Mouse (Mus musculus) lung, embryonic 16.5 days (tissue): Measurements from ENCODE around the gene Dlg1. TPM values are rescaled to one million over a fixed set of nuclear protein-coding genes. Genes with fewer than 3 reads are reported as not detected.

ENCODE experiments used
- ATAC-seq: fragments of 200-750 bp; cut with Nextera tagmentation; 2 replicates; pipeline ENCODE4 v1.8.0; 2017; ENCODE audit warnings: low read depth, mild to moderate bottlenecking, moderate library complexity
- H3K27ac ChIP-seq: fragments of 300-500 bp; sonication (generic); 2 replicates; pipeline ENCODE4 v1.5.1; 2014; ENCODE audit warnings: mild to moderate bottlenecking, control low read depth, low read length
- H3K27me3 ChIP-seq: fragments of 300-500 bp; sonication (generic); 2 replicates; pipeline ENCODE4 v1.6.1; 2014; ENCODE audit warnings: low read depth, low read length, mixed read lengths; ENCODE audit not compliant: control insufficient read depth, insufficient read depth
- H3K36me3 ChIP-seq: fragments of 300-500 bp; sonication (generic); 2 replicates; pipeline ENCODE4 v1.6.1; 2014; ENCODE audit warnings: low read length; ENCODE audit not compliant: control insufficient read depth, insufficient read depth
- H3K4me1 ChIP-seq: fragments of 300-500 bp; sonication (generic); replicated peaks from 2 replicates; pipeline ENCODE4 v1.6.1; 2014; ENCODE audit warnings: low read length, mixed read lengths; ENCODE audit not compliant: control insufficient read depth, insufficient read depth
- H3K4me2 ChIP-seq: fragments of 300-500 bp; sonication (generic); 2 replicates; pipeline ENCODE4 v1.6.1; 2014; ENCODE audit warnings: low read depth, low read length, control low read depth
- H3K4me3 ChIP-seq: fragments of 300-500 bp; sonication (generic); 2 replicates; pipeline ENCODE4 v1.5.1; 2014; ENCODE audit warnings: mild to moderate bottlenecking, low read length, control low read depth
- H3K9ac ChIP-seq: fragments of 300-500 bp; sonication (generic); 2 replicates; pipeline ENCODE4 v1.6.1; 2014; ENCODE audit warnings: low read length, control low read depth
- H3K9me3 ChIP-seq: fragments of 300-500 bp; sonication (generic); 2 replicates; pipeline ENCODE4 v1.6.1; 2016; ENCODE audit warnings: low read length; ENCODE audit not compliant: control insufficient read depth
- WGBS: fragments of 180-500 bp; shearing (Covaris S2); extraction: QIAGEN DNeasy Blood & Tissue Kit; methylation state at CpG from one replicate; pipeline ENCODE4 v1.1.7; 2014; 5-methylcytosine and 5-hydroxymethylcytosine counted together
- polyA plus RNA-seq: library from polyadenylated mRNA; unstranded; fragments of >200 nt; fragmentation: Nextera tagmentation; extraction: Ambion mirVana; gene quantifications from 2 replicates; pipeline ENCODE4 v1.2.1, GENCODE M21; 2015

Gene Dlg1
- polyA plus RNA-seq, 1 experiment from 2014 or later = 23.9 TPM

DNA sequence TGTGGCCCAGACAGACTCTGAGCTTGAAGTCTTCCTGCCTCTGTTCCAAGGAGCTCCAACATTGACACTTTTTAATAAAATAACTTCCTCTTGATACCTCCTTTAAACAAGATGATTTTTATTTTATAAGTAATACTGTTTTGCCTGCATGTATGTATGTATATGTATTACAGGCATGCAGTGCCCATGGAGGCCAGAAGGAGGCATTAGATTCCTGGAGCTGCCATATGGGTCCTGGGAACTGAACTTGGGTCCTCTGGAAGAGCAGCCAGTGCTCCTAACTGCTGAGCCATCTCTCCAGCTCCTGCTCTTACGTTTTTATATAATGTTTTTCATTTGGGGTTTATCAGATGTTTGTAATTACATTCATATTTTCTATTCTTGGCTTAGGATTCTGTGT lies 9.0 kb downstream of the Dlg1 start:
- Histone ChIP-seq H3K4me1 (no peaks in the 10 kb centered on the region), H3K4me2 (no peak overlapping the region), H3K9ac (no peak overlapping the region), H3K36me3 (peaks cover 2% of the 10 kb centered on the region; the same call in 1 of the 2 replicates), H3K27ac (no peak overlapping the region), H3K9me3 (no peaks in the 10 kb centered on the region), H3K4me3 (no peak overlapping the region), H3K27me3 (no peaks in the 10 kb centered on the region)
- WGBS = 57% methylated on average over 1 of the region's 1 CpGs
- ATAC-seq = no peak

DNA sequence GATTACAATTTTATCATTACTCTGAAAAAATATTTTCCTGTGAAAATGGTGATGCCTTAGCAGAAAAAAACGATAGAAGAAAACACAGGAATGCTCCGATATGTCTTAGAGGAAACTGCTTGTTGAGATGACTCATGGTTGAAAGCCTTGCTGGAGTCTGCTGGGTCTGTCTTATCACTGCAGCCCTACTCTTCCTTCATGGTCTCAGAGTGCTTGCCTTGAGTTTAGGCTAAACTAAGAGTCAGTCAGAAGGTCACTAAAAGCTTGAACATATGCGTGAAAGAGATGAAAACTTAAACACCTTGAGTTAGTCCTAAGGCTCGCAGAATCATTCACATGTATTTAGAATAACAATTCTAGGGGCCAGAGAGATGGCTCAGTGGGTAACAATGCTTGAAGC lies 14.2 kb downstream of the Dlg1 start:
- Histone ChIP-seq H3K4me1 (0 out of 2 replicates have a peak, but pooled peaks cover 4% of the 10 kb centered on the region), H3K27me3 (no peaks in the 10 kb centered on the region), H3K9me3 (no peaks in the 10 kb centered on the region), H3K4me2 (no peak overlapping the region), H3K4me3 (no peak overlapping the region), H3K9ac (no peak overlapping the region), H3K27ac (no peak overlapping the region), H3K36me3 (no peaks in the 10 kb centered on the region)
- ATAC-seq = no peak
- 78% methylated on average over 4 of the region's 4 CpGs for WGBS

DNA sequence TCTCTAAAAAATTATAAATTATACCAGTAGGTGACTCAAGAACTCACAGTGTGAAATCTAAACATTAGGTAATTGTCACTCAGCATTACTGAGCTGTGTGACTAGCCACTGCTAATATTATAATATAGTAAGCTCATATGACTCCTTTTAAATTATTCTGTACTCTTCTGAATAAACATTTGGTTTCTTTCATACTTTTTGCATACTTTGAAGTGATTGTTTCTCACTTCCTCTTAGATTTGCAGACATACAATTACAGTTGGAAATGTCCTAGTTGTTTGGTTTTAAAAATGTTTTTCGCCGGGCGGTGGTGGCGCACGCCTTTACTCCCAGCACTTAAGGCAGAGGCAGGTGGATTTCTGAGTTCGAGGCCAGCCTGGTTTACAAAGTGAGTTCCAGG lies 19.0 kb downstream of the Dlg1 start:
- ATAC-seq = no peak
- Histone ChIP-seq H3K36me3 (no peaks in the 10 kb centered on the region; the same call in 1 of the 2 replicates), H3K27ac (no peak overlapping the region), H3K4me3 (no peak overlapping the region), H3K4me1 (peaks cover 9% of the 10 kb centered on the region; the same call in 1 of the 2 replicates), H3K9me3 (no peaks in the 10 kb centered on the region), H3K27me3 (no peaks in the 10 kb centered on the region), H3K4me2 (no peak overlapping the region), H3K9ac (no peak overlapping the region)
- WGBS = 93% methylated on average over 6 of the region's 6 CpGs

GRCm38 (mm10) chr16:31683670-31684430 lies 20.6 kb downstream of the Dlg1 start:
- no peak overlapping the region for H3K4me2 ChIP-seq
- no peaks in the 10 kb centered on the region for H3K9me3 ChIP-seq
- no peak overlapping the region for H3K27ac ChIP-seq
- ATAC-seq = no peak
- no peak overlapping the region for H3K4me3 ChIP-seq
- no peaks in the 10 kb centered on the region for H3K27me3 ChIP-seq
- H3K36me3 ChIP-seq = no peaks in the 10 kb centered on the region; the same call in 1 of the 2 replicates
- no peak overlapping the region for H3K9ac ChIP-seq
- WGBS = 59% methylated on average over 9 of the region's 9 CpGs
- H3K4me1 ChIP-seq = peaks cover 5% of the 10 kb centered on the region; the same call in 1 of the 2 replicates

DNA sequence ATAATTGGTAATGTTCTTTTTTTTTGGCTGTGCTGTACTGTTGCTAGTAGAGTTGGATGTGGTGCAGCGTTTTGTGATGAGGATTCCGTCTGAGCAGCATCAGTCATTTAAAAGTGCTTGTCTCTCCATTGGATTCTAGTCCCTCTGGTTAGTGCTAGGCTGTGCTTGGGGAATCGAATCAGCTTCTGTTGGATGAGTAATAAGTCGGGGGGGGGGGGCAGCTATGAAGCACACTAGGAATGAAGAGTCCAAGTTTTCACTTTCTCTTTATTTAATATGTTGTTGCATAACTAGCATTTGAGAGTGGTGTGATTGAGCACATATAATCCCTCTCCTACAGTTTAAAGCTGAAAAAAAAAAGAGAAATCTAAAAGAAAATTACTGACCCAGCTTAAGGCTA lies 21.5 kb downstream of the Dlg1 start:
- Histone ChIP-seq H3K36me3 (no peaks in the 10 kb centered on the region; the same call in 1 of the 2 replicates), H3K9me3 (no peaks in the 10 kb centered on the region)
- WGBS = 84% methylated on average over 4 of the region's 4 CpGs

GRCm38 (mm10) chr16:31687766-31688165 lies 24.5 kb downstream of the Dlg1 start:
- no peaks in the 10 kb centered on the region for H3K27me3 ChIP-seq
- H3K4me2 ChIP-seq = no peak overlapping the region

More for the DNA sequence above, 21.5 kb downstream of the Dlg1 start:
- H3K27ac ChIP-seq = no peak overlapping the region
- H3K4me3 ChIP-seq = no peak overlapping the region
- H3K27me3 ChIP-seq = no peaks in the 10 kb centered on the region
- no peak overlapping the region for H3K4me2 ChIP-seq
- no peak overlapping the region for H3K9ac ChIP-seq
- no peak for ATAC-seq
- peaks cover 5% of the 10 kb centered on the region; the same call in 1 of the 2 replicates for H3K4me1 ChIP-seq

GRCm38 (mm10) chr16:31695286-31696020 lies 32.2 kb downstream of the Dlg1 start:
- Histone ChIP-seq H3K4me3 (peak overlapping the region; percentile 15), H3K4me2 (peak overlapping the region; percentile 27), H3K9ac (no peak overlapping the region), H3K27ac (peak overlapping the region; percentile 55; the same call in 1 of the 2 replicates), H3K27me3 (no peaks in the 10 kb centered on the region), H3K36me3 (no peaks in the 10 kb centered on the region), H3K4me1 (peaks cover 9% of the 10 kb centered on the region), H3K9me3 (no peaks in the 10 kb centered on the region)
- WGBS = 30% methylated on average over 11 of the region's 11 CpGs
- ATAC-seq = no peak

More at GRCm38 (mm10) chr16:31687766-31688165, 24.5 kb downstream of the Dlg1 start:
- ATAC-seq = no peak
- Histone ChIP-seq H3K36me3 (no peaks in the 10 kb centered on the region; the same call in 1 of the 2 replicates), H3K4me3 (no peak overlapping the region), H3K27ac (no peak overlapping the region), H3K9me3 (no peaks in the 10 kb centered on the region), H3K9ac (no peak overlapping the region), H3K4me1 (peaks cover 5% of the 10 kb centered on the region; the same call in 1 of the 2 replicates)

DNA sequence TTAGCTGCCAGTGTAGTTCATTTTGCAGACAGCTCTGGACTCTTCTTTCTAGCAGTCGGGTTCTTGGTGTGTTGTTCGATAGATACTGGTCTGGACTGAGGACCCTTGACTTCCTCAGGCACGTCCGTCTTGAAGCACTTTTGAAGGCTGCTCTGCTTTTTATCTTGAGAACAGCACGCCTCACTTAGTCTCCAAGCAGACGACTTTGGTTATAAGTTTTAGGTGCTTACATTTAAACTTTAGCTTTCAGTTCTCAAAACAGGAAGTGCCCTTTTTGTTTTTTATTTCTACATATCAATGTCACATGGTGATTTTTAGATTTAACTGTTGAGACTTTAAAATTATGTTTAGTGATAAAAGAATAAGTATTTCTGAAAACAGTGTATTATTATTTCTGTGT lies 33.1 kb downstream of the Dlg1 start:
- H3K27ac ChIP-seq = 0 out of 2 replicates have a peak overlapping the region, but pooled peaks have one; percentile 3
- H3K9ac ChIP-seq = no peak overlapping the region; the same call in 1 of the 2 replicates
- H3K9me3 ChIP-seq = no peaks in the 10 kb centered on the region
- peak overlapping the region; percentile 2 for H3K4me2 ChIP-seq
- no peak overlapping the region for H3K4me3 ChIP-seq
- 18% methylated on average over 6 of the region's 6 CpGs for WGBS
- peaks cover 9% of the 10 kb centered on the region for H3K4me1 ChIP-seq
- H3K36me3 ChIP-seq = no peaks in the 10 kb centered on the region
- ATAC-seq = no peak
- no peaks in the 10 kb centered on the region for H3K27me3 ChIP-seq

DNA sequence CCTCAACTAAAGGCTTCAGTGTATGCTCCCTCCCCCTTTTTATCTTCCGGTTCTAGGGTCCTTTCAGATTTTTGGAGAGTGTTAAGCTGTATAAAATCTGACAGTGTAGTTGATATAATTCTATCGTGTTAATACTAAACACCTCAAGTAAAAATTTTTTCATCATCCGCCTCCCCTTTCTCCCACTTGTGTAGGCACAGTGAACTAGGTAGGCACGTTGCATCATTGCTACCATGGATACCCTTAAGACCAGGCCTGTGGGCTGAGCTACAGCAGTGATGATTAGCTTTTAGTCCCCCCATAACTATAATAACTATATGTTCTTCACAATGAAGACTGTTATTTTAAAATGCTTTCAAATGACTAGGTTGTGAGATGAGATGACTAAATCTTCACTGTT lies 34.1 kb downstream of the Dlg1 start:
- no peak overlapping the region for H3K4me2 ChIP-seq
- no peaks in the 10 kb centered on the region for H3K36me3 ChIP-seq
- no peak overlapping the region for H3K27ac ChIP-seq
- no peak overlapping the region for H3K9ac ChIP-seq
- H3K4me3 ChIP-seq = no peak overlapping the region
- 73% methylated on average over 4 of the region's 4 CpGs for WGBS
- H3K4me1 ChIP-seq = peaks cover 9% of the 10 kb centered on the region
- no peaks in the 10 kb centered on the region for H3K9me3 ChIP-seq
- H3K27me3 ChIP-seq = no peaks in the 10 kb centered on the region
- no peak for ATAC-seq
